Mouse (Mus musculus): ENCODE results near the gene Nos1ap. TPM values are rescaled to one million over a fixed set of nuclear protein-coding genes. Genes with fewer than 3 reads are reported as not detected.

Gene Nos1ap
- polyA plus RNA-seq, 1 experiment from 2014 or later: 7.8 TPM

GRCm38 (mm10) chr1:170504378-170504777 is 85.3 kb downstream of the Nos1ap start:
- Histone ChIP-seq H3K4me2 (no peak overlapping the region), H3K9ac (ENCODE audit: low read length) (no peak overlapping the region), H3K36me3 (ENCODE audit: control insufficient read depth, insufficient read depth, low read length) (no peaks in the 10 kb centered on the region), H3K4me3 (ENCODE audit: low read depth, low read length) (no peak overlapping the region), H3K9me3 (ENCODE audit: control insufficient read depth, low read length) (no peaks in the 10 kb centered on the region), H3K27me3 (ENCODE audit: control insufficient read depth, insufficient read depth, low read length) (no peaks in the 10 kb centered on the region), H3K4me1 (ENCODE audit: control insufficient read depth, insufficient read depth, low read length) (0 out of 2 replicates have a peak, but pooled peaks cover 7% of the 10 kb centered on the region), H3K27ac (ENCODE audit: low read depth, low read length) (no peak overlapping the region)
- 93% methylated on average over 4 of the region's 4 CpGs for WGBS
- DNase-seq (ENCODE audit: low spot score, missing footprints) (peak; percentile 69), ATAC-seq (ENCODE audit: low FRiP score) (no peak)

- no peak overlapping the region for H3K27ac ChIP-seq (ENCODE audit: low read depth, low read length)
- no peak overlapping the region for H3K9ac ChIP-seq (ENCODE audit: low read length)
- H3K4me1 ChIP-seq (ENCODE audit: control insufficient read depth, insufficient read depth, low read length): 0 out of 2 replicates have a peak, but pooled peaks cover 7% of the 10 kb centered on the region
- DNase-seq (ENCODE audit: low spot score, missing footprints) (peak; percentile 14), ATAC-seq (ENCODE audit: low FRiP score) (no peak)
- no peaks in the 10 kb centered on the region for H3K36me3 ChIP-seq (ENCODE audit: control insufficient read depth, insufficient read depth, low read length)
- no peaks in the 10 kb centered on the region for H3K9me3 ChIP-seq (ENCODE audit: control insufficient read depth, low read length)
- H3K4me2 ChIP-seq: no peak overlapping the region
- H3K27me3 ChIP-seq (ENCODE audit: control insufficient read depth, insufficient read depth, low read length): no peaks in the 10 kb centered on the region
- 35% methylated on average over 4 of the region's 4 CpGs for WGBS
- H3K4me3 ChIP-seq (ENCODE audit: low read depth, low read length): no peak overlapping the region
Observed at GRCm38 (mm10) chr1:170503277-170503739, 86.4 kb downstream of the Nos1ap start.

- Histone ChIP-seq H3K4me1 (ENCODE audit: control insufficient read depth, insufficient read depth, low read length) (0 out of 2 replicates have a peak, but pooled peaks cover 7% of the 10 kb centered on the region), H3K36me3 (ENCODE audit: control insufficient read depth, insufficient read depth, low read length) (no peaks in the 10 kb centered on the region), H3K4me2 (no peak overlapping the region), H3K4me3 (ENCODE audit: low read depth, low read length) (no peak overlapping the region), H3K27ac (ENCODE audit: low read depth, low read length) (no peak overlapping the region), H3K9me3 (ENCODE audit: control insufficient read depth, low read length) (no peaks in the 10 kb centered on the region), H3K9ac (ENCODE audit: low read length) (no peak overlapping the region), H3K27me3 (ENCODE audit: control insufficient read depth, insufficient read depth, low read length) (no peaks in the 10 kb centered on the region)
- WGBS: 40% methylated on average over 11 of the region's 11 CpGs
- DNase-seq (ENCODE audit: low spot score, missing footprints): peak; percentile 85
- ATAC-seq (ENCODE audit: low FRiP score): no peak
Observed at GRCm38 (mm10) chr1:170502491-170503276, 87.0 kb downstream of the Nos1ap start.

GRCm38 (mm10) chr1:170501970-170502369 is 87.7 kb downstream of the Nos1ap start:
- H3K4me2 ChIP-seq: no peak overlapping the region
- H3K9me3 ChIP-seq (ENCODE audit: control insufficient read depth, low read length): no peaks in the 10 kb centered on the region
- no peak overlapping the region for H3K9ac ChIP-seq (ENCODE audit: low read length)
- WGBS: 85% methylated on average over 1 of the region's 1 CpGs
- no peaks in the 10 kb centered on the region for H3K27me3 ChIP-seq (ENCODE audit: control insufficient read depth, insufficient read depth, low read length)
- DNase-seq (ENCODE audit: low spot score, missing footprints) (peak; percentile 57), ATAC-seq (ENCODE audit: low FRiP score) (no peak)
- 0 out of 2 replicates have a peak, but pooled peaks cover 7% of the 10 kb centered on the region for H3K4me1 ChIP-seq (ENCODE audit: control insufficient read depth, insufficient read depth, low read length)
- no peak overlapping the region for H3K4me3 ChIP-seq (ENCODE audit: low read depth, low read length)
- H3K36me3 ChIP-seq (ENCODE audit: control insufficient read depth, insufficient read depth, low read length): no peaks in the 10 kb centered on the region
- H3K27ac ChIP-seq (ENCODE audit: low read depth, low read length): no peak overlapping the region

GRCm38 (mm10) chr1:170501556-170501955 is 88.1 kb downstream of the Nos1ap start:
- Histone ChIP-seq H3K4me1 (ENCODE audit: control insufficient read depth, insufficient read depth, low read length) (0 out of 2 replicates have a peak, but pooled peaks cover 7% of the 10 kb centered on the region), H3K27ac (ENCODE audit: low read depth, low read length) (no peak overlapping the region), H3K27me3 (ENCODE audit: control insufficient read depth, insufficient read depth, low read length) (no peaks in the 10 kb centered on the region), H3K4me2 (no peak overlapping the region), H3K9me3 (ENCODE audit: control insufficient read depth, low read length) (no peaks in the 10 kb centered on the region), H3K36me3 (ENCODE audit: control insufficient read depth, insufficient read depth, low read length) (no peaks in the 10 kb centered on the region), H3K9ac (ENCODE audit: low read length) (no peak overlapping the region), H3K4me3 (ENCODE audit: low read depth, low read length) (no peak overlapping the region)
- ATAC-seq (ENCODE audit: low FRiP score) (no peak), DNase-seq (ENCODE audit: low spot score, missing footprints) (peak; percentile 56)
- WGBS: 81% methylated on average over 7 of the region's 7 CpGs

- peak; percentile 73 for DNase-seq (ENCODE audit: low spot score, missing footprints)
Observed at GRCm38 (mm10) chr1:170499891-170500290, 89.8 kb downstream of the Nos1ap start.

GRCm38 (mm10) chr1:170499466-170499865 is 90.2 kb downstream of the Nos1ap start:
- no peaks in the 10 kb centered on the region for H3K27me3 ChIP-seq (ENCODE audit: control insufficient read depth, insufficient read depth, low read length)
- H3K36me3 ChIP-seq (ENCODE audit: control insufficient read depth, insufficient read depth, low read length): no peaks in the 10 kb centered on the region
- ATAC-seq (ENCODE audit: low FRiP score) (no peak), DNase-seq (ENCODE audit: low spot score, missing footprints) (peak; percentile 79)
- H3K4me2 ChIP-seq: no peak overlapping the region
- 0 out of 2 replicates have a peak, but pooled peaks cover 7% of the 10 kb centered on the region for H3K4me1 ChIP-seq (ENCODE audit: control insufficient read depth, insufficient read depth, low read length)
- H3K4me3 ChIP-seq (ENCODE audit: low read depth, low read length): no peak overlapping the region
- 69% methylated on average over 4 of the region's 4 CpGs for WGBS
- no peaks in the 10 kb centered on the region for H3K9me3 ChIP-seq (ENCODE audit: control insufficient read depth, low read length)
- no peak overlapping the region for H3K27ac ChIP-seq (ENCODE audit: low read depth, low read length)
- H3K9ac ChIP-seq (ENCODE audit: low read length): no peak overlapping the region

More at GRCm38 (mm10) chr1:170499891-170500290, 89.8 kb downstream of the Nos1ap start:
- H3K9me3 ChIP-seq (ENCODE audit: control insufficient read depth, low read length): no peaks in the 10 kb centered on the region
- no peaks in the 10 kb centered on the region for H3K36me3 ChIP-seq (ENCODE audit: control insufficient read depth, insufficient read depth, low read length)
- H3K27ac ChIP-seq (ENCODE audit: low read depth, low read length): no peak overlapping the region
- H3K4me3 ChIP-seq (ENCODE audit: low read depth, low read length): no peak overlapping the region
- no peak overlapping the region for H3K9ac ChIP-seq (ENCODE audit: low read length)
- no peak for ATAC-seq (ENCODE audit: low FRiP score)
- WGBS: 59% methylated on average over 6 of the region's 6 CpGs
- 0 out of 2 replicates have a peak, but pooled peaks cover 7% of the 10 kb centered on the region for H3K4me1 ChIP-seq (ENCODE audit: control insufficient read depth, insufficient read depth, low read length)
- no peak overlapping the region for H3K4me2 ChIP-seq
- no peaks in the 10 kb centered on the region for H3K27me3 ChIP-seq (ENCODE audit: control insufficient read depth, insufficient read depth, low read length)

- no peaks in the 10 kb centered on the region for H3K9me3 ChIP-seq (ENCODE audit: control insufficient read depth, low read length)
- H3K27ac ChIP-seq (ENCODE audit: low read depth, low read length): no peak overlapping the region
- whole genome bisulfite sequencing: 28% methylated on average over 4 of the region's 4 CpGs
- DNase-seq (ENCODE audit: low spot score, missing footprints) (peak; percentile 80), ATAC-seq (ENCODE audit: low FRiP score) (0 out of 2 replicates have a peak, but pooled peaks have one; percentile 19)
- no peak overlapping the region for H3K4me3 ChIP-seq (ENCODE audit: low read depth, low read length)
- H3K4me2 ChIP-seq: no peak overlapping the region
- H3K36me3 ChIP-seq (ENCODE audit: control insufficient read depth, insufficient read depth, low read length): no peaks in the 10 kb centered on the region
- no peaks in the 10 kb centered on the region for H3K27me3 ChIP-seq (ENCODE audit: control insufficient read depth, insufficient read depth, low read length)
- 0 out of 2 replicates have a peak, but pooled peaks cover 7% of the 10 kb centered on the region for H3K4me1 ChIP-seq (ENCODE audit: control insufficient read depth, insufficient read depth, low read length)
- no peak overlapping the region for H3K9ac ChIP-seq (ENCODE audit: low read length)
Observed at GRCm38 (mm10) chr1:170498645-170499044, 91.0 kb downstream of the Nos1ap start.

GRCm38 (mm10) chr1:170496221-170496620 is 93.4 kb downstream of the Nos1ap start:
- no peak overlapping the region for H3K4me2 ChIP-seq
- no peak overlapping the region for H3K27ac ChIP-seq (ENCODE audit: low read depth, low read length)
- no peaks in the 10 kb centered on the region for H3K9me3 ChIP-seq (ENCODE audit: control insufficient read depth, low read length)
- no peak overlapping the region for H3K4me3 ChIP-seq (ENCODE audit: low read depth, low read length)
- H3K27me3 ChIP-seq (ENCODE audit: control insufficient read depth, insufficient read depth, low read length): no peaks in the 10 kb centered on the region
- ATAC-seq (ENCODE audit: low FRiP score): no peak
- no peaks in the 10 kb centered on the region for H3K36me3 ChIP-seq (ENCODE audit: control insufficient read depth, insufficient read depth, low read length)
- 92% methylated on average over 8 of the region's 8 CpGs for WGBS
- no peak overlapping the region for H3K9ac ChIP-seq (ENCODE audit: low read length)
- H3K4me1 ChIP-seq (ENCODE audit: control insufficient read depth, insufficient read depth, low read length): no peaks in the 10 kb centered on the region
- peak; percentile 78 for DNase-seq (ENCODE audit: low spot score, missing footprints)

Data from midbrain, embryonic 11.5 days (tissue).